Mouse (Mus musculus) ovary, adult 18-20 months (tissue): ENCODE measurements around the gene Gm44973.
"Not testable (repeated sequence)": the region's sequence is repeated elsewhere in the genome, so short reads cannot be mapped to it uniquely, and the experiment has no call there.

Experiments
- DNase-seq: peaks from one replicate; pipeline ENCODE4 v3.0.0; 2022; ENCODE audit warnings: low spot score, mixed read lengths

Gm44973 gene

DNA sequence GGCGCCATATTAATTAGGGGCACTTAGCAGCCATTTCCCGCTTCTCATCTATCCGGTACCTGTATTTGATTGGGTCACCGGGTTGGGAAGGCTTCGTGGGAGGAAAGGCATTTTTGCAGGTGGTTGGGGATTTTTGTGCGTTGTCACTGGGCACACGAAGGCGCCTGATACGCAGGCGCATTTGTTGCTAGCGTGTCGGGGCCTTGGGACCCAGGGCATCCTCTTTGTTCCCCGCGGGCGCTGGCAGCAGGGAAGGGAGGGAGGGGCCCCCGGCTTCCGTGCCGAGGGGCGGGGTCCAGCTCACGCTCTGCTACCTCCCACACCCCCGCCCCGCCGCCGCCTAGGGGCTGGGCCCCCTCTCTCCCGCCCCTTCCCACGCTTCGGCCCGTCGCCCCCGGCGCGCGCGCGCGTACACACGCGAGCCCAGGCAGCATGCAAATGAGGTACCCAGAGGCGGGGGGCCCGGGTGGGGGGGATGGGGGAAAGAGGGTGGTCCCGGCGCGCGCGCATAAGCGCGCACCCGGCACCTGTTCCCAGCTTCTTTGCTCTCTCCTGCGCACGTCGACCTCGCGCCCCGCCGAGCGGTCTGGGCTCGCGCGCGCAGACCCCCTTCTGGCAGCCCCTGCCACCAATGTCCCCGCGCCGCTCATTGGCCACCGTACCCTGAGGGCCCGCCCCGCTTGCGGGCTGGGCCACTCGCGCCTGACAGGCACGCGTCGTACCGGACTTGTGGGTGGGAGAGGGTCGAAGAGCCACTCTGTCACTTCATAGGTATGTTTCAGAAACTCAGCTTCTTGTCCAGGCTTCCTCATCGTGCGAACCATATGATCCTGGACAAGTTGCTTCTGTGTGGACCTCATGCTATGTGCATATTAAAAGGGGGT lies at the start of gene Gm44973:
TSS of gene Gm44973 (plus strand) at position 379 of the 884 bp plus-strand sequence.
- DNase-seq = peak; percentile 91

- DNase-seq = no peak
These were observed 44.2 kb upstream of the Gm44973 start, which contains the start of gene Sbk3 for GRCm38 (mm10) chr7:4971068-4971467. TSS of gene Sbk3 (minus strand) at chr7:4971168.

GRCm38 (mm10) chr7:4971710-4972109 lies 43.6 kb upstream of the Gm44973 start:
- DNase-seq = no peak

DNA sequence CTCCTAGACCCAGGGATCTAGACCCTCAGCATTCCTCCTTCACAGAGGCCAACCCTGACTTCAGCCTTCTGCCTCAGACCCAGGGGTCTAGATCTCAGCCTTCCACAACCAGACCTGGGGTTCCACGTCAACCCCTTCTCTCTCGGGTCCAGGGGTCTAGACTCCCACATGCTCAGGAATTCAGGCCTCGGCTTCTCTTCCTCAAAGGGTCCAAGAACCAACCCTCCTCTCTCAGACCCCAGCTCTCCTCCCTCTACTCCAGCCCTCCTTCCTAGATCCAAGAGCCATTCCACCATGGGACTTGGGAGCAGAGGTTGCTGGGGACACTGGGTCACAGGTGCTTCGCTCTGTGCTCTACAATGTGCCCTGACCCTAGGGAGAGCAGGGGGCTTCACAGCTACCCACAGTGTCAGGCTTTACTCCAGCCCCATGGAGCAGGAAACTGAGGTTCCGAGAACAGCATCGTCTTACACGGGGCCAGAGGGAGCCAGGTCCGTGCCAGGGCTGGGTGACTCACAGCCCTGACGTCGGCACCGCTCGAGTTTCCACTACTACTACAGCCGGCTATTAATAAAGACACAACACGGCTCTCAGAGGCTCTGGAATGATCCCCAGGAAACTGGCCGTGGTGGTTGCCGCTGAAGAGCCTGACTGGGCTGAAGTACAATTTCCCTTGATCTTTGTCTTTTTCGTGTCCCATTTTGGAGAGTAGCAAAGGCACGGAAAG lies 42.8 kb upstream of the Gm44973 start:
- DNase-seq = no peak

DNA sequence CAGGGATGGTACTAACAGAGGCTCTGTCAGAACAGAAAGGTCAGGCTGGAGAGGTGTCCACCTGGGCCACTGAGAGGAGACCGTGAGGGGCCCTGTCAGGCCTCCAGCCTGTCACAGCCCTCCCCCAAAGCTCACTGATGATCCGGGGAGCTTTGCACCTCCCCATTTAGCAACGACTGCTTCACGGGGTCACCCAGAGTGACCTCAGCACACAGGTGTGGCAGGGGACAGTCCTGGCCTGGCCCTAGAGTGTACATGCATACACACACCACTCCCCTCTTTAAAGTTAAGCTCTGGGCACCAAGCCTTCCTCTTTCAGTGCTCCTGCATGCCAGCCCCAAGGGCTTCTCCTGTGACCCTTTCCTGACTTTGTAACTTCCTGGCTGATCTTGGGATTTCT lies 39.8 kb upstream of the Gm44973 start:
- no peak for DNase-seq

- no peak for DNase-seq
These were observed 38.5 kb upstream of the Gm44973 start for GRCm38 (mm10) chr7:4976832-4977231.

- no peak for DNase-seq
These were observed 27.0 kb upstream of the Gm44973 start for GRCm38 (mm10) chr7:4988250-4988649.

- no peak for DNase-seq
These were observed 21.8 kb upstream of the Gm44973 start for GRCm38 (mm10) chr7:4993347-4993998.

DNA sequence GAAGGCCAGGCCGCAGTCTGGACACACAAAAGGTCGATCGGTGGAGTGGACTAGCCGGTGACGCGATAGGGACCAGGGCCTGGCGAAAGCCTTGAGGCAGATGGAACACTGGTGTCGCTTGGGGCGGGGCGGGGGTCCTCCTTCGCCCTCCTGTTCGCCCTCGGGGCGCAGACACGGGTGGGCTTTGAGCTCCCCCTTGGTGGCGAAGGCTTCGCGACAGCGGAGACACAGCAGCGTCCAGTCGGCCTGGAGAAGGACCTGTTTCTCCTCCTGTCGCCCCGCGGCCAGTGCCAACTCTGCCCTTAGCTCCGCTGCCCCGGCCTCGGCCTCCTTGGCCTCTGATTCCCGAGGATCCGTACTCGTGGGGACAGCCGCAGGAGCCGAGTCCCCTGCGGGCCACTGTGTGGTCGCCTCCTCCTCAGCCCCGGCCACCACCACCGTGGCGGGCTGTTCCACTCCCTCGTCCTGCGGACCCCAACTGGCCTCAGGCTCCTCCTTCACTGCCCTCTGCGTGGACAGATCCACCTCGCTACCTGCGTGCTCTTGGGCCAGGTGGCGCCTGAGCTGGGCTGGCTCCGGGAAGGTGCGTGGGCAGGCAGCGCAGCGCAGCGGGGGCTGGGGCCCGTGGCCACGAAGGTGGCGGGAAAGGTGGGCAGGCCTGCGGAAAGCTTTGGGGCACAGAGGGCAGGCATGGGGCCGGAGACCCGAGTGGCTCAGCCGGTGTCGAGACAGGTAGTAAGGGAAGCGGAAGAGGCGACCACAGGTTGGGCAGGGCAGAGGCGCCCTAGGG lies 21.1 kb upstream of the Gm44973 start:
- no peak for DNase-seq

DNA sequence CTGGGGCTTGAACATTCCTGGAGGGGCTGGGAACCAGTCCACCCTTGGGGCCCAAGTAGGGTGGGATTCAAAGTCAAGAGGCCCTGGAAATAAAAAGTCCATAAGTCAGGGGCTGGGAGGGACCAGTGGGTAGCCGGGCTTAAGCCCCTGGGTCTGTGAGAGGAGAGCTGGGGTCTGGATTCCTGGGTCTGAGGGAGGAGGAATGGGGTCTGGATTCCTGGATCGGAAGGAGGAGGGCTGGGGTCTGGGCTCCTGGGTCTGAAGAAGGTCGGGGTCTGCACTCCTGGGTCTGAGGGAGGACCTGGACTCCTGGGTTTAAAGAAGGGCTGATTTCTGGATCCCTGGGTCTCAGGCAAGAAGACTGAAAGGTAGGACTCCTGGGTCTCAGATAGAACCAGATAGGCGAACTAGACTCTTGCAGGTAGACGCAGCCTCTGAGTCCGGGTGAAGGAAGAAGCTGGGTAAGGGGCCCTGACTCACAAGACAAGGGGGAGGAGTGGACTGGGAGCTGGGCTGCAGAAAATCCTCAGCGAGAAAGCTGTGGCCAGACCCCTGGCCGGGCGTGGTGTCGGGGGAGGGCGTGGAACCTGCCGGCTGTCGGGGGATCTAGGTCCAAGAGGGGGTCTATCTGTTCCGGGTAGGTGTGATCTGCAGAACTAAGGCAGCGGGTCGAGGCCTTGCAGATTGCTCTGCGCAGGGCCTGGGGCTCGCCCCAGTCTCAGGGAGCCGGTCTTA lies 19.9 kb upstream of the Gm44973 start:
- no peak for DNase-seq

DNA sequence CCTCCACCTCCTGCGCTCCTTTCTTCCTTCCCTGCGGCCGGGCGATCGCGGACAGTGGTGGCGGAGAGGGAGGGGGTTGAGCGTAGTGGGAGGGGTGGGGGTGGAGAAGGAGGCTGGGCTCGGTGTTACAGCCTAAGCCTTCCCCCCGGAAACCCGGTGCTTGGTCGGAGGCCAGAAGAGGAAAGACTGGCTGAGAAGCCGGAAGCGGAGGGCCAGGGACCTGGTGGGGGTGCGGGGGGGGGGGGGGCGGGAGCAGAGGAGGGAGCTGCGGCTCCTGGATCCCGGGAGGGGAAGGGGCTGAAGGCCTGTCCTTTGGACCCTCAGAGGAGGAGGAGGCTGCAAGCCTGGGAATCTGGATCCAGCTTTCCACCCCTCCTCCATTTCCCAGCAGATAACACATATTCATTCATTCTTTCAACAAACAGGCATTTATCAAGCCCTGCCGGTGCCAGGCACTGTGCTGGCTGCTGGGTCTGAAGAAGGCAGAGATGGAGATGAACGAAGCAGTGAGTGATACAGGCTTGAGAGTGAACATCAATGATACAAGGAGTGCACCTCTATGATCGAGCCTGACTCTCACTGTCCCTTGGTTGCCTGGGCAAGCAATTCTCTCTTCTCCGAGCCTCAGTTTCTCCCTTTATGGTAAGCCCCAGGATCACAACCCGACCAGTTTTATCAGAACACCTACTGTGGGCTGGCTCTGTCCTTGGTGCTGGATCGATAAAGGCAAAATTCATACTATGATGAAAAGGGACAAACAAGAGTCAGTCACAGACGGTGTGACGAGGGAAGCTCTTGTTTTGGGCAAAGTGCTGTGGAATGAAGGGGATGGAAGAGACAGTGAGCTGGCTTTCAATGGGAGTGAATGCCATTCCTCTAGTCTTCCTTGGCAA lies 19.0 kb upstream of the Gm44973 start, which contains the start of gene Zfp579:
TSS of gene Zfp579 (minus strand) at position 156 of the 893 bp plus-strand sequence.
- peak; percentile 87 for DNase-seq

DNA sequence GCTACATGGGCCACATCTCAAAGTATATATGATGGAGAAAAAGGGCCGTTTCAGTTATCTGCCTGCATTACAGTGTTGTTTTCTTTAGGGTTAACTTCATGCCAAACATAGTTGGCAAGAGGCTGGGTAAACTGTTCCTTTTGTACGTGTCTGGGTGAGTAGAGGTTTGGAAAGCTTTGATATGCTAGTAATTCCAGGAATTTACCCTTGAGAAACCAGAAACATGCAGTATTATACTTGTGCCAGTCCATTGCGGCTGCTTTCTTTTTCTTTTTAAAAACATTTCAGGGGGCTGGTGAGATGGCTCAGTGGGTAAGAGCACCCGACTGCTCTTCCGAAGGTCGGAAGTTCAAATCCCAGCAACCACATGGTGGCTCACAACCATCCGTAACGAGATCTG lies 18.4 kb upstream of the Gm44973 start:
- DNase-seq = no peak

- no peak for DNase-seq
These were observed 15.4 kb upstream of the Gm44973 start for GRCm38 (mm10) chr7:4999876-5000275.

DNA sequence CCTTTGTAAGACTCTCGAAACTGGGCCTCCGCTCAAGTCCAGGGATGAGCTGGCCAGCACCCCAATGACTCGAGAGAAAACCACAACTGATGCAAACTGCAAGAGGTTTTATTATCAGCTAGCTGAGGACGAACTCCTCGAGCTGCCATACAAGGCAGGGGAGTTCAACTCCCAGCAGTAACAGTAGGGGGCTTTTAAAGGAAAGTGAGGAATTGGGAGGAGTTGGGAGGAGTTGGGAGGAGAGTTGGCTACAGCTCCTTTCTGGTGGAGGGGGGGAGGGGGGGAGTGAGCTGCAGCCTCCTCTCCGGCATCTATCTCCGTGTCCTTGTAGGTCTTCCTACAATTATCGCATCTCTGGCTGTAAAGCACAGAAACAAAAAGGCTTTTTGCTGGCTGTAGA lies 12.4 kb upstream of the Gm44973 start:
- not testable (repeated sequence) for DNase-seq

GRCm38 (mm10) chr7:5008229-5008628 lies 7.1 kb upstream of the Gm44973 start:
- no peak for DNase-seq

- no peak for DNase-seq
These were observed 2.4 kb upstream of the Gm44973 start for GRCm38 (mm10) chr7:5012681-5013513.

GRCm38 (mm10) chr7:5014251-5015117 lies 812 bp upstream of the Gm44973 start, which contains the start of the genes Zfp524 and Fiz1:
TSS of gene Zfp524 (plus strand) at chr7:5014415.
TSS of gene Fiz1 (minus strand) at chr7:5014697.
- DNase-seq = peak; percentile 91

GRCm38 (mm10) chr7:5016057-5016456 lies 761 bp downstream of the Gm44973 start:
- no peak for DNase-seq
